Mouse (Mus musculus): ENCODE measurements at regions not wholly inside any gene's neighbourhood (a gene's known extent, or its start where the extent isn't known, plus 50 kb on each side); places are given as distances from the start of the nearest gene placed in this dataset.

- TF ChIP-seq CTCF (IDR thresholded peaks at IDR 0.05; ENCODE audit: low read depth) (no peak), EP300 (optimal IDR thresholded peaks at IDR 0.05) (no peak)
Measured at GRCm38 (mm10) chr6:36247027-36247426, 140.9 kb upstream of the Chrm2 start.

All from stomach, postnatal 0 days (tissue).